Mouse (Mus musculus) left cerebral cortex, postnatal 10 days (tissue): ENCODE measurements at regions not wholly inside any gene's neighbourhood (a gene's known extent, or its start where the extent isn't known, plus 50 kb on each side); places are given as distances from the start of the nearest gene placed in this dataset.
A peak's percentile ranks its signal among the peaks of the same experiment; 100 is the strongest.

Experiments
- DNase-seq, 2 experiments: peaks; one replicate each; pipeline ENCODE4 v3.0.0; 2021 to 2022; ENCODE audit warnings: low spot score in 2 of 2, mixed read lengths in 1 of 2; ENCODE audit errors: extremely low spot score in 1 of 2
- intact Hi-C: fragments of 180-260 bp; cut with DNase I; formaldehyde crosslinking; loops from one replicate; pipeline ENCODE4 v1.15.1; 2025

DNA sequence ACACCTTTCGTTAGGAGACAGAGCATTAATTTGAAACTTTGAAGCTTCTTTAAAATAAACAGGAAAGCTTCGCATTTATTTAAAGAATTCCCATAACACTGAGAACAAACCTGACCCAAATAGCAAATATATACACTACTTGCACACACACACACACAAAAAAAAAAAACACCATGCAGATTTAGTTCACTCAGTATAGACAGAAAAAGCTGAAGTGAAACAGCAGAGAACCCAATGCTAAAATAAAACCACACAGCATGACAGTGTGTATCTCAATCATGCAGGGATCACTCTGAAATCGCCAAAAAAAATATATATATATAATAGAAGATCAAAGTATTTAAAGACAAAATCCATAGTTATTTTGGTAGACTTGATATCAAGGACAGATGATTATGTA is 54.1 kb upstream of the Gda start:
- intact Hi-C loops, result loop anchor here (5.0 kb wide), 1 partner anchor 50 kb away; no protein-coding TSS in a partner anchor
- DNase-seq, result no peak

- peak; percentile 56 to 75 for DNase-seq
- intact Hi-C loops, result loop anchor here (5.0 kb wide), 1 partner anchor 49 kb away; no protein-coding TSS in a partner anchor
These were observed 52.6 kb upstream of the Gda start for GRCm38 (mm10) chr19:21525808-21526207.
